Mouse (Mus musculus) bone marrow macrophage, adult 2 months (primary cell): Measurements from ENCODE around the gene B230104I21Rik. TPM values are rescaled to one million over a fixed set of nuclear protein-coding genes. Genes with fewer than 3 reads are reported as not detected.

Experiments
- H3K27ac ChIP-seq: 2 replicates; pipeline ENCODE4 v1.5.1; 2012; ENCODE audit warnings: low read depth, low read length; ENCODE audit not compliant: insufficient read depth
- H3K4me1 ChIP-seq: 2 replicates; pipeline ENCODE4 v1.6.1; 2012; ENCODE audit warnings: low read length; ENCODE audit not compliant: control insufficient read depth, insufficient read depth
- H3K4me3 ChIP-seq: 2 replicates; pipeline ENCODE4 v1.5.1; 2012; ENCODE audit warnings: mild to moderate bottlenecking, low read length, moderate library complexity; ENCODE audit not compliant: insufficient read depth
- CTCF ChIP-seq: IDR thresholded peaks from 2 replicates; pipeline ENCODE4 v1.5.1; 2012; ENCODE audit warnings: low read depth, mild to moderate bottlenecking, low read length, moderate library complexity
- POLR2A ChIP-seq: IDR thresholded peaks from 2 replicates; pipeline ENCODE4 v1.6.1; 2012; ENCODE audit warnings: mild to moderate bottlenecking, low read depth, low read length, borderline replicate concordance
- polyA plus RNA-seq: library from polyadenylated mRNA; stranded (reverse); fragments of >200 nt; gene quantifications from 2 replicates; pipeline ENCODE4 v1.2.4, GENCODE M21; 2012; ENCODE audit not compliant: missing spikeins, insufficient read depth, insufficient read length

Gene B230104I21Rik
- polyA plus RNA-seq, 1 experiment: not detected

DNA sequence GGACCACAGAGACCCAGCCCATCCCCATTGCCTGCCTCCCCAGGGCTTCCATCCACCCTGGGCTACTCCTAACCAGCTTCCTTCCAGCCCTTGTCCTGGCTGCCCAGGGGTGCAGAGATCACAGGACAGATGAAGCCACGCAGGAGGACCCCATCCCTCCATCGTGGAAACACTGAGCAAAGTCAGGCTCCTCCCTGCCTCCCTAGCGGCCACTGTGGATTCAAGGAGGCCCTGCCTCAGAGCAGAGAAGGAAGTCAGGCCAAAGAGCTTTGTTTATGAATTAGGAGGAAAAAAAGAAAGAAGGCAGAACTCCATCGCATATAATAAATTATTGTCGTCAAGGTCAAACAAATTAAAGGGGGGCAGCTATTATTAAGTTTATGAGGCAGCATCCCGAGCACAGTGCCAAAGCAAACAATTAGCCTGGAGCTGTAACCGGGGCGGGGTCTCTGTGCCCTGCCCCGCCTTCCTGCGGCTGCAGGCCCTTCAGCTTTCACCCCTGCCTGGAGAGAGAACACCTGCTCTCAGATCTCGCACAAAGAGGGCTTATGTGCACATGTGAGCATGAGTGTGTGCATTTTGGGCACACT is 12.4 kb downstream of the B230104I21Rik start:
- Histone ChIP-seq H3K4me1 (no peaks in the 10 kb centered on the region), H3K27ac (no peak overlapping the region), H3K4me3 (no peak overlapping the region)
- TF ChIP-seq POLR2A: no peak
- TF ChIP-seq CTCF: no peak

DNA sequence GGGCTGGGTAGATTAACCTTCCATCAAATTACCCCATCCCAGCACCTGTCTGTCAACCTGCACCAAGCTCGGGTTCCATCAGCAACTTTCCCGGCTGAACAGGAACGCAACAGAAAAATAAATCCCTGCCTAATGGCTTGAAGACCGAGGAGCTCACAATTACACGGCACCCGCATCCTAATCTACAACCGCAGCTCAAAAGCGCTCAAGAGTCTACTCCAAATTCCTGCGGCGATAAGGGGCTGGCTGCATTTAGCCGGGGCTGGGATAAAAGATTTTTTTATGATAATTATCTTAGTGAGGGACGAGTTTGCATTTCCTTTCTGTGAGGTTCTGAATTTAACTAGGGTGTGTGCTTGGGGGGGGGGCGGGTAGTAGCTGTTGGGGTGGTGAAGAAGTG is 16.3 kb downstream of the B230104I21Rik start:
- H3K4me1 ChIP-seq: no peaks in the 10 kb centered on the region
- no peak overlapping the region for H3K4me3 ChIP-seq
- H3K27ac ChIP-seq: no peak overlapping the region
- TF ChIP-seq CTCF (no peak), POLR2A (no peak)

- H3K4me1 ChIP-seq: no peaks in the 10 kb centered on the region
Measured at GRCm38 (mm10) chr4:154355408-154355807, 19.5 kb downstream of the B230104I21Rik start.

DNA sequence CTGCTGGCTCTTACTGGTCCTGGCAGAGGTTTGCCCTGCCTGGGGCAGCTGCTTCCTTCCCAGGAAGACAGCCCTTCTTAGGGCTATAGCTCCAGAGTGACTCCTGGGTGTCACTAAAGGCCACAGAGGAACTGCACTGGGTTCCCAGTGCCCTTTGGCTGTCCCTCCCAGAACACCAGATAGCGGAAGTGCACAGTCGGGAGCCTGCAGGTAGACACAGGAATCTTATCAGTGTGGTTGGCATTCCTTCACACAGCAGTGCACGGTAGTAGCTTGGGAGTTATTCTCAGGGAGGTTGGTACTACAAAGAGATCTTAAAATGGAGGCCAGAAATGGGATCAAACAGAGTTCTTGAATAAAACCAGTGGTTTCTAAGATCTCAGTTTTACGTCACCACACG is 22.4 kb downstream of the B230104I21Rik start:
- no peak overlapping the region for H3K4me3 ChIP-seq
- no peak overlapping the region for H3K27ac ChIP-seq
- TF ChIP-seq CTCF: no peak
- no peak for TF ChIP-seq POLR2A
- H3K4me1 ChIP-seq: no peaks in the 10 kb centered on the region

More at GRCm38 (mm10) chr4:154355408-154355807, 19.5 kb downstream of the B230104I21Rik start:
- no peak overlapping the region for H3K4me3 ChIP-seq
- TF ChIP-seq CTCF: no peak
- no peak for TF ChIP-seq POLR2A
- no peak overlapping the region for H3K27ac ChIP-seq

GRCm38 (mm10) chr4:154358816-154359215 is 22.9 kb downstream of the B230104I21Rik start:
- Histone ChIP-seq H3K4me1 (no peaks in the 10 kb centered on the region), H3K4me3 (no peak overlapping the region), H3K27ac (no peak overlapping the region)
- no peak for TF ChIP-seq CTCF
- no peak for TF ChIP-seq POLR2A

- TF ChIP-seq POLR2A: no peak
- no peak for TF ChIP-seq CTCF
Measured at GRCm38 (mm10) chr4:154359762-154360300, 23.9 kb downstream of the B230104I21Rik start.

DNA sequence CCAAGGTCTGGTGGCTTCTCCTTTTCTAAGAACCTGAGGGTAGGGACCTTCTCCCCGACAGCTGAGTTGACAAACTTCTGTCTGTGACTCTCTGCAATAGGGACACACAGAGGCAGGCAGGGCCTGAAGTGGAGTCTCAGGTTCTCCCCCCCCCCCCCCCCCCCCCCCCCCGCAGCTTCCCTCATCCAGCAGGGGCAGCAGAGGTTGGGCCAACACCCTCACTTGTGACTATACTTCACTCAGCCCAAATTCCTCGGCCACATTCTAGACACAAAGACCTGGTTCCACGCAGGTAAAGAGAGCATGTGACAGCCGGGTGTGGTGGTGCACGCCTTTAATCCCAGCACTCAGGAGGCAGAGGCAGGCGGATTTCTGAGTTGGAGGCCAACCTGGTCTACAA is 24.5 kb downstream of the B230104I21Rik start:
- TF ChIP-seq CTCF: no peak
- no peaks in the 10 kb centered on the region for H3K4me1 ChIP-seq

More at GRCm38 (mm10) chr4:154359762-154360300, 23.9 kb downstream of the B230104I21Rik start:
- Histone ChIP-seq H3K4me1 (no peaks in the 10 kb centered on the region), H3K27ac (no peak overlapping the region), H3K4me3 (no peak overlapping the region)

GRCm38 (mm10) chr4:154360850-154361249 is 24.9 kb downstream of the B230104I21Rik start:
- H3K4me3 ChIP-seq: no peak overlapping the region
- TF ChIP-seq CTCF (no peak), POLR2A (no peak)
- H3K4me1 ChIP-seq: no peaks in the 10 kb centered on the region
- H3K27ac ChIP-seq: no peak overlapping the region

More for the DNA sequence above, 24.5 kb downstream of the B230104I21Rik start:
- H3K4me3 ChIP-seq: no peak overlapping the region
- no peak overlapping the region for H3K27ac ChIP-seq

DNA sequence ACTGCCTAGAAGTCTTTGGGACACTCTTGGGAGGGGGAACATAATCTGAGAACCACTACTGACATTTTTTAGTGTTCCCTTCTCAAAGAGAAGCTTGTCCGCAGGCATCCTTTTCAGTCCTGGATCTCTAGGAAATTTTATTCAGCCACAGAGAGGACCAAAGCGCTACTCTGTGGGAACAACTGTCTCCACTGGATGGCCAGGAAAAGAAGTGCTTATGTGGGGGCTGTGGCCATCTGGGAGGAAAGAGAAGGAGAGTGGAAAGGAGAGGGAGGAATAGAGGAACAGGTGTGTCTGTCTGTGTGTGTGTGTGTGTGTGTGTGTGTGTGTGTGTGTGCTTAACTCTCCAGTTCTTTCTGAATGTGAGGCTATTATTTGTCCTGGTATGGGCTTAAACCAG is 28.8 kb downstream of the B230104I21Rik start:
- Histone ChIP-seq H3K27ac (no peak overlapping the region), H3K4me1 (no peaks in the 10 kb centered on the region), H3K4me3 (no peak overlapping the region)
- TF ChIP-seq POLR2A (no peak), CTCF (no peak)

DNA sequence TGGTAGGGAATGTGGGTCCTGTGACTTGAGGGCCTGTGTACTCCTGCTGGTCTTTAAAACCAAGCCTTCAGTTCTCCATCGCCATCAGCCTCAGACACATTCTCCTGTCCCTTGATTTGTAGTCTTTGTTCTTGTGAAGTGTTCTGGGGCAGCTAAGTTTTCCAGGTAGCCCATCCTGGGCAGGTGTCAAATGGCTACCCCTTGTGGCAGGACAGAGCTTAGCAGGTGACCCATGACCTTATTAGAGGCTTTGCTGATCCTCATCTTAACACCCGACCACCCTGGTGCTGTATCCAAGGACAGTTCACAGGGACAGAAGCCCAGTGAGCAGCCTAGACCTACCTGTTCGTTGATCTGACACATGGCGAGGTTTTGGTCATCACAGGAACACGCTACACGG is 30.9 kb downstream of the B230104I21Rik start:
- no peak for TF ChIP-seq POLR2A
- no peak for TF ChIP-seq CTCF
- Histone ChIP-seq H3K4me3 (no peak overlapping the region), H3K27ac (no peak overlapping the region), H3K4me1 (no peaks in the 10 kb centered on the region)

DNA sequence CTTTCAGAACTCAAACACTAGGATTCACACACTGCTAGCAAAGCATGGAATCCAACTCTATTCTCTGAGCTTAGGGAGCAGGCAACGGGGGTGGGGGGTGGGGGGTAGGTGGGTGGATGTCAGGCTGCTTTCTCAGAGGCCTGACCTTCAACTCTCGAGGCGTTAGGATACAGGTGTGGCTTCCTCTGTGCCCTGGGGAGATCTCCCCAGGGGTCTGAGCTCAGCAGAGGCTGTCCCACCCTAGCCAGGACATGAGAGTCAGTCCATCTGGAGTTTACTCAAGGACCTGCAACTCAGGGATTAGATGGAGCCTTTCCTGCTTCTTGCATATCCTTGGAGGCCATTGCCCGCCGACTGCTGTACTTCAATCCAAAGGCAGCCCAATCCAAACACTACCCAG is 33.2 kb downstream of the B230104I21Rik start:
- H3K27ac ChIP-seq: no peak overlapping the region
- TF ChIP-seq POLR2A: no peak
- H3K4me1 ChIP-seq: no peaks in the 10 kb centered on the region
- no peak overlapping the region for H3K4me3 ChIP-seq
